Mouse (Mus musculus): ENCODE measurements around the gene Tmem205. TPM values are rescaled to one million over a fixed set of nuclear protein-coding genes. Genes with fewer than 3 reads are reported as not detected.
A peak's percentile ranks its signal among the peaks of the same experiment; 100 is the strongest.

The Tmem205 gene
- polyA plus RNA-seq (2015; fragmentation: Nextera tagmentation; extraction: Ambion mirVana) = 51.7 and 53.8 TPM in 2 replicates

- H3K36me3 ChIP-seq = 0 out of 2 replicates have a peak, but pooled peaks cover 4% of the 10 kb centered on the region
- H3K9ac ChIP-seq = peak within 1 kb of the TSS; percentile 60
- H3K4me3 ChIP-seq = peak within 1 kb of the TSS; percentile 56
- H3K27ac ChIP-seq (replicated peaks) = peak within 1 kb of the TSS; percentile 69
- no peaks in the 10 kb centered on the region for H3K9me3 ChIP-seq
- H3K27me3 ChIP-seq = no peaks in the 10 kb centered on the region
- H3K4me1 ChIP-seq (replicated peaks) = peaks cover 23% of the 10 kb centered on the region
- WGBS = under 1% methylated on average over 28 of the region's 28 CpGs
- ATAC-seq (ENCODE audit: low FRiP score, low read depth) = peak; percentile 97
- H3K4me2 ChIP-seq = peak within 1 kb of the TSS; percentile 69
Observed at GRCm38 (mm10) chr9:21927208-21927753, at the start of gene Tmem205, which contains the start of gene Ccdc159. Gene Tmem205, minus strand, starts transcription at chr9:21927556. Gene Ccdc159, plus strand, starts transcription at chr9:21927471.

- no peak for ATAC-seq (ENCODE audit: low FRiP score, low read depth)
- H3K9ac ChIP-seq = no peak overlapping the region
- H3K36me3 ChIP-seq = no peaks in the 10 kb centered on the region
- H3K4me3 ChIP-seq = no peak overlapping the region
- H3K9me3 ChIP-seq = no peaks in the 10 kb centered on the region
- no peak overlapping the region for H3K27ac ChIP-seq (replicated peaks)
- H3K27me3 ChIP-seq = no peaks in the 10 kb centered on the region
- 80% methylated on average over 10 of the region's 10 CpGs for WGBS
- no peaks in the 10 kb centered on the region for H3K4me1 ChIP-seq (replicated peaks)
- H3K4me2 ChIP-seq = no peak overlapping the region
Observed at GRCm38 (mm10) chr9:21976626-21977175, 49.3 kb upstream of the Tmem205 start.

GRCm38 (mm10) chr9:21969304-21969703 is 41.9 kb upstream of the Tmem205 start:
- H3K4me2 ChIP-seq = no peak overlapping the region
- no peak for ATAC-seq (ENCODE audit: low FRiP score, low read depth)
- no peaks in the 10 kb centered on the region for H3K4me1 ChIP-seq (replicated peaks)
- H3K4me3 ChIP-seq = no peak overlapping the region
- H3K27ac ChIP-seq (replicated peaks) = no peak overlapping the region
- no peaks in the 10 kb centered on the region for H3K9me3 ChIP-seq
- 90% methylated on average over 4 of the region's 4 CpGs for WGBS
- no peaks in the 10 kb centered on the region; the same call in 1 of the 2 replicates for H3K27me3 ChIP-seq
- no peaks in the 10 kb centered on the region for H3K36me3 ChIP-seq
- H3K9ac ChIP-seq = no peak overlapping the region

- Histone ChIP-seq H3K9ac (no peak overlapping the region), H3K27me3 (peaks cover 3% of the 10 kb centered on the region; the same call in 1 of the 2 replicates), H3K4me3 (no peak overlapping the region), H3K4me2 (no peak overlapping the region), H3K36me3 (no peaks in the 10 kb centered on the region), H3K9me3 (no peaks in the 10 kb centered on the region), H3K27ac (replicated peaks) (no peak overlapping the region), H3K4me1 (replicated peaks) (no peaks in the 10 kb centered on the region)
- ATAC-seq (ENCODE audit: low FRiP score, low read depth) = no peak
- WGBS = 64% methylated on average over 6 of the region's 6 CpGs
Observed at GRCm38 (mm10) chr9:21968883-21969282, 41.5 kb upstream of the Tmem205 start.

GRCm38 (mm10) chr9:21963417-21963816 is 36.1 kb upstream of the Tmem205 start, which contains the start of gene Epor:
Gene Epor, minus strand, starts transcription at chr9:21963506.
- H3K4me3 ChIP-seq = peak within 1 kb of the TSS; percentile 38
- no peak for ATAC-seq (ENCODE audit: low FRiP score, low read depth)
- H3K36me3 ChIP-seq = no peaks in the 10 kb centered on the region
- H3K9me3 ChIP-seq = no peaks in the 10 kb centered on the region
- WGBS = 23% methylated on average over 8 of the region's 8 CpGs
- peaks cover 52% of the 10 kb centered on the region for H3K27me3 ChIP-seq
- H3K4me1 ChIP-seq (replicated peaks) = peaks cover 23% of the 10 kb centered on the region
- no peak within 1 kb of the TSS for H3K27ac ChIP-seq (replicated peaks)
- H3K4me2 ChIP-seq = peak within 1 kb of the TSS; percentile 79
- no peak within 1 kb of the TSS; the same call in 1 of the 2 replicates for H3K9ac ChIP-seq

GRCm38 (mm10) chr9:21962416-21963059 is 35.2 kb upstream of the Tmem205 start:
- WGBS = 5% methylated on average over 33 of the region's 34 CpGs
- no peak overlapping the region; the same call in 1 of the 2 replicates for H3K9ac ChIP-seq

GRCm38 (mm10) chr9:21962010-21962409 is 34.7 kb upstream of the Tmem205 start:
- no peak overlapping the region for H3K27ac ChIP-seq (replicated peaks)
- 0% methylated on average over 11 of the region's 15 CpGs for WGBS
- peaks cover 23% of the 10 kb centered on the region for H3K4me1 ChIP-seq (replicated peaks)
- 0 out of 2 replicates have a peak, but pooled peaks have one; percentile 46 for ATAC-seq (ENCODE audit: low FRiP score, low read depth)
- no peak overlapping the region; the same call in 1 of the 2 replicates for H3K9ac ChIP-seq
- peaks cover 52% of the 10 kb centered on the region for H3K27me3 ChIP-seq
- H3K4me2 ChIP-seq = peak overlapping the region; percentile 79
- H3K9me3 ChIP-seq = no peaks in the 10 kb centered on the region
- no peaks in the 10 kb centered on the region for H3K36me3 ChIP-seq
- peak overlapping the region; percentile 38 for H3K4me3 ChIP-seq

More at GRCm38 (mm10) chr9:21962416-21963059, 35.2 kb upstream of the Tmem205 start:
- no peaks in the 10 kb centered on the region for H3K9me3 ChIP-seq
- peak overlapping the region; percentile 38 for H3K4me3 ChIP-seq
- H3K27ac ChIP-seq (replicated peaks) = no peak overlapping the region
- peaks cover 23% of the 10 kb centered on the region for H3K4me1 ChIP-seq (replicated peaks)
- ATAC-seq (ENCODE audit: low FRiP score, low read depth) = peak; percentile 54; the same call in 1 of the 2 replicates
- peak overlapping the region; percentile 79 for H3K4me2 ChIP-seq
- H3K27me3 ChIP-seq = peaks cover 52% of the 10 kb centered on the region
- H3K36me3 ChIP-seq = no peaks in the 10 kb centered on the region

- H3K4me1 ChIP-seq (replicated peaks) = peaks cover 26% of the 10 kb centered on the region
- ATAC-seq (ENCODE audit: low FRiP score, low read depth) = no peak
- peak overlapping the region; percentile 38 for H3K4me3 ChIP-seq
- no peaks in the 10 kb centered on the region for H3K36me3 ChIP-seq
- 1% methylated on average over 35 of the region's 35 CpGs for WGBS
- peaks cover 52% of the 10 kb centered on the region for H3K27me3 ChIP-seq
- no peak overlapping the region for H3K9ac ChIP-seq
- peak overlapping the region; percentile 79 for H3K4me2 ChIP-seq
- H3K9me3 ChIP-seq = no peaks in the 10 kb centered on the region
- H3K27ac ChIP-seq (replicated peaks) = no peak overlapping the region
Observed at GRCm38 (mm10) chr9:21961366-21961980, 34.1 kb upstream of the Tmem205 start.

GRCm38 (mm10) chr9:21960558-21961208 is 33.3 kb upstream of the Tmem205 start:
- Histone ChIP-seq H3K9ac (no peak overlapping the region), H3K4me1 (replicated peaks) (peaks cover 29% of the 10 kb centered on the region), H3K27ac (replicated peaks) (no peak overlapping the region), H3K4me2 (peak overlapping the region; percentile 25; the same call in 1 of the 2 replicates), H3K9me3 (no peaks in the 10 kb centered on the region), H3K36me3 (no peaks in the 10 kb centered on the region), H3K27me3 (peaks cover 52% of the 10 kb centered on the region), H3K4me3 (no peak overlapping the region)
- 12% methylated on average over 26 of the region's 26 CpGs for WGBS
- no peak for ATAC-seq (ENCODE audit: low FRiP score, low read depth)

- Histone ChIP-seq H3K4me2 (no peak overlapping the region), H3K9ac (no peak overlapping the region), H3K4me1 (replicated peaks) (peaks cover 31% of the 10 kb centered on the region), H3K36me3 (no peaks in the 10 kb centered on the region), H3K9me3 (no peaks in the 10 kb centered on the region), H3K27me3 (peaks cover 52% of the 10 kb centered on the region), H3K4me3 (no peak overlapping the region), H3K27ac (replicated peaks) (no peak overlapping the region)
- WGBS = 54% methylated on average over 9 of the region's 9 CpGs
- no peak for ATAC-seq (ENCODE audit: low FRiP score, low read depth)
Observed at GRCm38 (mm10) chr9:21960135-21960534, 32.8 kb upstream of the Tmem205 start.

GRCm38 (mm10) chr9:21959244-21959643 is 31.9 kb upstream of the Tmem205 start:
- Histone ChIP-seq H3K27ac (replicated peaks) (no peak overlapping the region), H3K4me1 (replicated peaks) (peaks cover 38% of the 10 kb centered on the region), H3K36me3 (no peaks in the 10 kb centered on the region), H3K4me2 (no peak overlapping the region), H3K27me3 (peaks cover 52% of the 10 kb centered on the region), H3K9me3 (no peaks in the 10 kb centered on the region), H3K4me3 (no peak overlapping the region), H3K9ac (no peak overlapping the region)
- no peak for ATAC-seq (ENCODE audit: low FRiP score, low read depth)
- WGBS = 81% methylated on average over 7 of the region's 7 CpGs

Measured in hindbrain, embryonic 15.5 days (tissue).